Mouse (Mus musculus) megakaryocyte-erythroid progenitor cell, adult 5-6 weeks (primary cell): ENCODE measurements around the gene BC004004. TPM values are rescaled to one million over a fixed set of nuclear protein-coding genes. Genes with fewer than 3 reads are reported as not detected.
"Not testable (repeated sequence)": the region's sequence is repeated elsewhere in the genome, so short reads cannot be mapped to it uniquely, and the experiment has no call there.

Experiments
- ATAC-seq: replicated peaks from 2 replicates; pipeline ENCODE4 v1.8.0; 2016; ENCODE audit warnings: mild to moderate bottlenecking, inconsistent platforms; ENCODE audit not compliant: severe bottlenecking, poor library complexity, low FRiP score, low TSS enrichment
- total RNA-seq, 2 experiments: library from RNA; stranded (forward) in 1 of 2; stranded (reverse) in 1 of 2; fragments of 200-1000, 215-1000 nt in 1 of 2; fragments of >200 nt in 1 of 2; fragmentation: Nextera tagmentation in 1 of 2; gene quantifications; 2 replicates each; pipeline ENCODE4 v1.2.3; 2014 to 2017

BC004004 gene
- total RNA-seq, 2 experiments from 2014 or later: 66.0 to 82.3 TPM

DNA sequence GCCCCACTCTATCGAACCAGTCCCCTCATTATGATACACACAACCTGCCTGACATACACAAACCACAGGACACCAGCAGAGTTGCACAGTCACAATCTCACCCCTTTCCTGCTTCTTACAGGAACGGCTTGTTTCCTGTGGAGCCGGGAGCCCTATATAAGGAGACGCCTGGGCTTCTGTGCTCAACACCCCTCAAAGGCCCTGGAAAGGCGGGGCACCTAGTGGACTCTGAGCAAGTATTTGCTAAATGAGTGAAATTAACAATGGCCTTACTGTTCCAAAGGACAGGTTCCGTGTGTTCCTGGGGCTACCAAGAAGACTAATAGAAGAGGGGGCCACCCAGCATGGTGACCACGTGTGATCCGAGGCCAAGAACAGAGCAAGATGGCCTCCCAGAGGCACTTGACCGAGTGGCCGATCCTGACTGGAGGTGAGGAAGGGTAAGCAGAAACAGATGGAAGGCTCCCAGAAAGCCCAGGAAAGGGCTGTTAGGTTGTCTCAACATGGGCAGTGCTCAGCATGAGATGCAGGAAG is 10.5 kb upstream of the BC004004 start:
- ATAC-seq: no peak

DNA sequence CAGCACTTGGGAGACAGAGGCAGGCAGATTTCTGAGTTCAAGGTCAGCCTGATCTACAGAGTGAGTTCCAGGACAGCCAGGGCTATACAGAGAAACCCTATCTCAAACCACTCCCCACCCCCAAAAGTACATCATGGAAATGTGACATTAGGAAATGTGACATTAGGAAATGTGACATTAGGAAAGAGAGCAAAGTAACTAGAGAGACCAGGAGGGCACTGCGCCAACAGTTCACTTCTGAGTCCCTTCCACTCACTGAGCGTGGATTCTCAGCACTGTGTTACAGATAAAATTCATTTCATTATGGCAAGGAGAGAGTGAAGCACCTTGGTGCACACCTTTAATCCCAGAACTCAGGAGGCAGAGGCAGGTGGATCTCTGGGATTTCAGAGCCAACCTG is 9.7 kb upstream of the BC004004 start:
- ATAC-seq: no peak

DNA sequence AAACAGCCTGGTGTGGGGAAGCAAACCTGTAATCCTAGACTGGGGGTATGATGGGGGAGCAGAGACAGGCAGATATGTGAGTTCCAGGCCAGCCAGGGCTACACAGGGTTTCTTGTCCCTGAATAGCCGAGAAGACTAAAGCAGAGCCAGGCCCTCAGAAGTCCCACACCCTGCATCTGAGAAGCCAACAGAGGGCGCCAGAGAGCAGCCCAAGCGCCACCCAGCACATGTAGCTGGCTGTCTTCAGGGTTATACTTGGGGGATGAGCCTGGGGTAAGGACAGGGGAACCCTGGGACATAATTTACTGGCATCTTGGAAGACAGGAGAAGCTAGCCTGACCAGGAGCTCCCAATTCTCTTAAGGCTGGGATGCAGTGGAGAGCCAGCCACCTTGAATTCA is 9.1 kb upstream of the BC004004 start:
- peak; percentile 62 for ATAC-seq

DNA sequence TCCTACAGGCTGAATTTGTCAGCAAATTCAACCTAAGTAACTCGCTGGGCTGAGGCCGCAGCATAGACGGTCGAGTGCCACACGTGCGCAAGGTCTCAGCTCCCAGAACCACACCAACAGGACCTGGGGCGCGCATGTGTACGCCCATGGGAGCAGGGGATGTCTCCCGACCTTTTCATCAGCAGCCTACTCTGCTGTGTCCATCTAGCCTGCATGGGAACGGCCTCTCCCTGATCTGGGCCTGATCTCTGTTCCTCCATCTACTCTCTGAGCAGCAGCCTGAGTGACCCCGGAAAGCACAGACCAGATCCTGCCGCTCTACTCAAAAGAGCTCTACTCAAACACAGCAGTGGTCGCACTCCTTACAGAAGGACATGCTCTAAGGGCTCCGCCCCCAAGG is 8.1 kb upstream of the BC004004 start:
- no peak for ATAC-seq

DNA sequence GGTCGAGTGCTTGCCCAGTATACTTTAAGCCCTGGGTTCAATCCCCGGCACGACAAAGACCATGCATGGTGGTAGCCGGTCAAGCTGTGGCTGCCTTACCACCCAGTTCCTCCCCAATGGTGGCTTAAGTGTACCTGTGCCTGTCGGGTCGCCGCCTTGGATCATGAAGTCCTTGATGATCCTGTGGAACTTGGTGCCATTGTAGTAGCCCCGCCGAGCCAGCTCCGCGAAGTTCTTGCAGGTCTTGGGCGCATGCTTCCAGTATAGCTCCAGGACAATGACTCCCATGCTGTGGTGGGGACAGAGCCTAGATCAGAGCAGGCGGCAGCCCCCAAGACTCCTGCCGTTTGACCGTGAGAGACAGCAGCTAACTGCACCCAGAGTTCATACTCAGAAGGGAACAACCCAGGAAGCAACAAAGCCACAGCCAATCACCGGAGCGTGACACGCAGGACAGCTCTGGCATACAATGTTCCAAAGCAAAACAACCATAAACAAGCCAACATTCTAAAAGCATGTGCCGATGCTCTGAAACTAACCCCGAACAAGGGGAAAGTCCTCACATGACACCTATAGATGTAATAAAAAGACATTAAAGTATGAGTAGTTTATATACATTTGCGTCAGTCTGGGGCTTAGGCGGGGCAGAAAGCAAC is 6.9 kb upstream of the BC004004 start:
- ATAC-seq: no peak

DNA sequence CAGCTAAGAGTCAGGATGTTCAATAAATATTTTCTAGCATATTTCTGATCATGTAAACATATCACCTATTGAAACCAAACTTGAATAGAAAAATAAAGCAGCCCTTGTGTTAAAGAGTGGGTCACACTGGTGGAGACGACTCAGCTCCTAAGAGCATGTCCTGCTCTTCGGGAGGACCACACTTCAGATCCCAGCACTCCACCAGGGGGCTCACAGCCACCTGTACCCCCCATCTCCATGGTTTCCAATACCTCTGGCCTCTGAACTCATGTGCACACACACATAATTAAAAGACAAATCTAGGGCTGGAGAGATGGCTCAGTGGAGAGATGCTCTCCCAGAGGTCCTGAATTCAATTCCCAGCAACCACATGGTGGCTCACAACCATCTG is 6.3 kb upstream of the BC004004 start:
- no peak for ATAC-seq

DNA sequence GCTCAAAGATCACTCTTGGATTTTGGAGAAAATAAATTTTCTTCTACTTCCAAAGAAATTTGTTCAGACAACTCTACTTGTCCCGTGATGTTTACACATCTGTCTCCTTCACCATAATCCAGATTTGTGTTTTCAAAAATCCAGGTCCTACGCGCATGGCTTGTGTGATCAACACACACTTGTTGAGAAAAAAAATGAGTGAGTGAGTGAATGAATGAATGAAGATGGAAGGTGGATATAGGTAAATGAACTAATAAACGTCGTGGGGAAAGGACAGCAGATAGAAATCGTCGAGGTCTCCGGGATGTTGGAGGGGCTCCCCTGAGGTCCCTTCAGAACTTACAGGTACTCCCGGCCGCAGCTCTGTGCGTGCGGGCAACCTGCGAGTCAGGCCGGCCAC is 5.2 kb upstream of the BC004004 start:
- peak; percentile 2; the same call in 1 of the 2 replicates for ATAC-seq

DNA sequence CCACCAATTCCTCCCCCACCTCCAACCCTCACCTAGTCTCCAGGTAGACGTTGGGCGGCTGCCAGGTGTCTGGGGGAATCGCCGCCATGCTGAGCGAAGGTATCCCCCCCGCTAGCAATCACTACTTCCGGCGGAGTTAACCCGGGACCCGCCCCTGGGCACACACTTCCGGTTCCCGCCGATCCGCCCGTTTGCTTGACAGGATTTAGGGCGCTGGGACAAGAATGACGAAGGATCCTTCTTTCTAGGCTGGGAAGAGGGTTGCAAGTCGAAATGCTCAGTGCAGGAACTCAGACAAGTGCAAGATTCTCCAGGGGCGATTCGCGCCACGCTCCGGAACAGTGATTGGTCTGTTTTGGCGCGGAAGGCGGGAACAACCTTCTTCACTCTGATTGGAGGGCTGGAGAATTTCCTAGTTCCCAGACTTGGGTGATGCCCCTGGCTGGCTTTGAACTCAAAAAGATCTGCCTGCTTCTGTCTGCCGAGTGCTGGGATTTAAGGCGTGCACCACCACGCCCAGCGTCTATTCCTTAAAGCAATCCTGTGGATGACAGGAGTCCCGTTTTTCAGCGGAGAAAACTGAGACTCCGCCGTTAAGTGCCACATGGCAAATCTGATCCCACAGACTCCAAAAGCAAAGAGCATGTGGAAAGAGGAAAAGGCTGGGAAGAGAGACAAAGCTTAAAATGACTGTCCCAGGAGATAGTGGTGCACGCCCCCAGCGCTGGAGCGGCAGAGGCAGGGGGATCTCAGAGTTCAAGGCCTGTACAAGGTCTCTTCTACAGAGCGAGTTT is 4.6 kb upstream of the BC004004 start, which contains the start of gene Ppil1:
Gene Ppil1 (minus strand): TSS at position 347 of the 794 bp plus-strand sequence.
- peak; percentile 64 for ATAC-seq

DNA sequence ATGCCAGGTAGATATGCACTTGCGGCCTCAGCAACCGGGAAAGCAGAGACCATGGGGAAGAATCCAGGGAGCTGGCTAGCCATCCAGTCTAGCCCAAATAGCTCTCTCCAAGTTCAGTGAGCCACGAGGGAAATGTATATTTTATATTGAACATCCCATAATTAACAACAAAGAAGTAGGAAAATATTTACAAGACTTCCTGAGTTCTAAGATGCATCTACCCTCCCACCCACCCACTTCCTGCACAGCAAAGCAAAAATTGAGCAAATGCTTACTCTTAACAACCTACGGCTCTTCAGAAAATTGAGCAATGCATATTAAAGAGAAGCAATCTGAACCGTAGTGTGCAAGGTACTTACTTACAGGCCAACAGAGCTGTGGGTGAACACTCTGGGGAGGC is 3.8 kb upstream of the BC004004 start:
- no peak for ATAC-seq

DNA sequence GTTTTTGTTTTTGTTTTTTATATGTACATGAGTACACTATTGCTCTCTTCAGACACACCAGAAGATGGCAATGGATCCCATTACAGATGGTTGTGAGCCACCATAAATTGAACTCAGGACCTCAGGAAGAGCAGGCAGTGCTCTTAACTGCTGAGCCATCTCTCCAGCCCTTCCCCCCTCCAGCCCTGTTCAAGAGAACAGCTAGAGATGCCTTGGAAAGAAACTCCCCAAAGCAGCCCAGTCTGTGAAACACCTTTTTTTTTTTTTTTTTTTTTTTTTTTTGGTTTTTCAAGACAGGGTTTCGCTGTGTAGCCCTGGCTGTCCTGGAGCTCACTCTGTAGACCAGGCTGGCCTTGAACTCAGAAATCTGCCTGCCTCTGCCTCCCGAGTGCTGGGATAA is 1.5 kb upstream of the BC004004 start:
- not testable (repeated sequence) for ATAC-seq

DNA sequence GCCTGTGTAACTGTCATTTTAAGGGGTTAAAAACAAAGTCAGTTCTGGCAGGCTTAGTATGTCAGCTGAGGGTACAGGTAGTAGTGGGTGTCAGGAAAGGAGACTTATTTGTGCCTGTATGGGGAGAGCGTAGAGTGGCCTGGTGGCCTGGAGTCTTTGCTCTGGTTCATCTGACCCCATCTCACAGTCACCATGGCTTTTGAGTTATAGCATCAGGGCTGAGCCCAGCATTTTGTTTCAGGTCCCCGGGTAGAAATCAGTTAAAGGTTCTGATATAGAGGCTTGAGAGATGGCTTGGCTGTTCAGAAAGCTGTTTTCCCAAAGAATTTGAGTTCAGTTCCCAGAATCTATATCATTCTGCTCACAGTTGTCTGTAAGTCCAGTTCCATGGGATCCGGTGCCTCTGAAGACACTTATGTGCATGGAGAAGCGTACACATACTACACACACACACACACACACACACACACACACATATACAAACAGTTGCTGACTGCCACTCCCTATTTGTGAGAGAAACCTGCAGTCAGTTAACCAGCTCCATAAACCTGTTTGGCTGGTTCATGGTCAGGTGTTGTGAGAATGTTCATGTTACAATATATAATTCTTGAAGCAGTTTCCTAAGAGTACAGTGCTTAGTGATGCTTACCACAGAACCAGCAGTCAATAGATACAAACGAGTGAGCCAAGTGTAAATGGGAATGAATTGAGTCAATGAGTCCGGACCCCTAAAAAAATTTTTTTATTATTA is 482 bp upstream of the BC004004 start:
- ATAC-seq: no peak

DNA sequence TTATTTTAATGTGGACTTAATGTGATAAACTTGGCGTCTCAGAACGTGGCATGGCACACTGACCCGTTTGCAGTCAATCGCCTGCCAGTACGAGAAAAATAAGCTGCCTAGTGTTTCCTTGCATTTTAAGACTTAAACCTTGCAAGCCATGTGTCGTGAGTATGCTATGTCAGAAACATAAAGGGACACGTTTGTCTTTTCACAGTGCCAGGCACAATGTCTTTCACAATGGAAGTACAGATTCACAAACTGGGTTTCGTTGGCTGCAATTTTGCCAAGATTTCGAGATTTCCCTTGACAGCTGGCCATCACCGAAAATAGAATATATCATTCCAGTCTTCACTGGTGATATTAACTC is 740 bp downstream of the BC004004 start:
- ATAC-seq: no peak

DNA sequence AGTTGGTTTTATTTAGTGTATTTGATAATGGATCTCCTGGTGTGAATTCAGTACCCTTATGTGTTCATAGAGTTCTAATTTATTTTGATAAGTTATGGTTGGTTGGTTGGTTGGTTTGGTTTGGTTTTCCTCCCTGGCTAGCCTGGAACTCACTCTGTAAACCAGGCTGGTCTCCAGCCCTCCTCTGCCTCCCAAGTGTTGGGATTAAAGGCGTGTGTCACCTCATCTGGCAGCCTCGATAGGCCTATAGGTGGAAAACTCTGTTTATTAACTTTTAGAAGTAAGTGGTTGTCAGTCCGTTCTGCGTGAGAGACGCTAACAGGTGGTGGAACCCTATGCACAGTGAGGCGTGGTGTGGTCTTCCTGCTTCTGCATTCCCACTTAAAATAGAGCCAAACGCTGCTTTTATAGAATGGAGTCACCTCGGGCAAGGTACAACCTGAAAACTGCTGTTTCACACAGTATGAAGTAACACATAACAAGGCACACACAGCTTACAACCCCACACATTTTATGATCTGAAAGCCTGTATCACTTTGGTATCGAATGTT is 1.6 kb downstream of the BC004004 start:
- no peak for ATAC-seq

DNA sequence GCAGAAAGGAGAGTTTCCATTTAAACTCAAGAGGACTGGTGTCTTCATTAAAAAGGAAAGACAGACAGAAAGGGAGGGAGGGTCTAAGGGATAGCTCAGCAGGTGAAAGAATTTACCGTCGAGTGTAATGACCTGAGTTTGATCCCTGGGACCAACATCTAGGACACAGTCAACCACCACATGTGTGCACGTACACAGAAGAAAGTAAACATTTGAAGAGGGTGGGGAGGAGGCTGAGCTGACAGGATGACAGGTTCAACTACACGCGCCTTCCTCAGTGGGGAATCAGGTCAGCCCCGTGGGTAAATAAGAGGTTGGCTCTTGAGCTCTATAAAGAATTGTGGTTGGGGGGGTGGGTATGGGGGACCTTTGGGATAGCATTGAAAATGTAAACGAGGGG is 4.6 kb downstream of the BC004004 start:
- ATAC-seq: no peak

DNA sequence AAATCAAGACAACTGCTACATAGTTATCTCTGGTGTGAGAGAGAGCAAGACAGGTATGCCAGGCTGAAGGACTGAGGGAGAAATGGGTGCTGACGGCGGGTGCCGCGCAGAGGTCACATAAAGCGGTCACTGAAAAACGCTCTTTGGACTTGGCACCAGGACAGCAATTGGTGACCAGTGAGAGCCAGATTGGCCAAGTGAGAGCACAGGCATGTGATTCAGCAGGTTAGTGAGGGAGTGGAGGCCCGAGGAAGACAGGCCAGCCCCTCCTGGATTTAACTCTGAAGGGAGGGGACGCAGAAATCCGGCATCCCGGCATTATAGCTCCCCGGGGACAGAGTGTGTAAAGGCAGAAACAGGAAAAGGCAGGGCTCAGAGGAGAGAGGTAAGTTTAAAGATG is 5.3 kb downstream of the BC004004 start:
- ATAC-seq: no peak

DNA sequence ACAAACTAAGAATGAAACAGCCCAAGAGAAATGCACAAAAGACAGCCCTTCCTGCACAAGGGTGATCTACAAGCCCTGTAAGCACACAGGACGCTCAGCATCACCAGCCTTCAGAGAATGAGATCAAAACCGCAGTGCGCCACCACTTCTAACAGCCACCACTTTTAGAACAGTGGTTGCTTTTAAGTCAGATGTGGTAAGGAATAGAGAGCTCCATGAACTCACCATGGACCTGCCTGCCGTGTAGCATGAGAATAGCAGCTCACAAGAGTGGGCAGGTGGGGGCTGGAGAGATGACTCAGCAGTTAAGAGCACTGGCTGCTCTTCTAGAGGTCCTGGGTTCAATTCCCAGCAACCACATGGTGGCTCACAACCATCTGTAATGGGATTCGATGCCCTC is 11.8 kb downstream of the BC004004 start:
- no peak for ATAC-seq

DNA sequence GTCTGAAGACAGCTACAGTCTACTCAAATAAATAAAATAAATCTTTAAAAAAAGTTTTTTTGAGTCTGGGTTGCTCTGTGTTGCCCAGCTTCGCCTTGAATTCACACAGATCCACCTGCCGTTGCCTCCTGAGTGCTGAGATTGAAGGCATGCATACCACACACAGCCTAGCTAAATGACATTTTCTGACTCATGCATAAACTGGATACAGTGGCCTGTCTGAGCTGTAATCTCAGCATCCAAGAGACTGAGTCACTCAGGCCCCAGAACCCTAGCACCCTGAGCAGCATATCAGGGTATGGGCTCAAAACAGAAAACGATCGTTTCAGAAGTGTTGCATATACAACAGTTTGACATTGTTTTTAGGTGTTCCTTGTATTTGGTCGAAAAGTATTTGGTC is 13.0 kb downstream of the BC004004 start:
- no peak for ATAC-seq

DNA sequence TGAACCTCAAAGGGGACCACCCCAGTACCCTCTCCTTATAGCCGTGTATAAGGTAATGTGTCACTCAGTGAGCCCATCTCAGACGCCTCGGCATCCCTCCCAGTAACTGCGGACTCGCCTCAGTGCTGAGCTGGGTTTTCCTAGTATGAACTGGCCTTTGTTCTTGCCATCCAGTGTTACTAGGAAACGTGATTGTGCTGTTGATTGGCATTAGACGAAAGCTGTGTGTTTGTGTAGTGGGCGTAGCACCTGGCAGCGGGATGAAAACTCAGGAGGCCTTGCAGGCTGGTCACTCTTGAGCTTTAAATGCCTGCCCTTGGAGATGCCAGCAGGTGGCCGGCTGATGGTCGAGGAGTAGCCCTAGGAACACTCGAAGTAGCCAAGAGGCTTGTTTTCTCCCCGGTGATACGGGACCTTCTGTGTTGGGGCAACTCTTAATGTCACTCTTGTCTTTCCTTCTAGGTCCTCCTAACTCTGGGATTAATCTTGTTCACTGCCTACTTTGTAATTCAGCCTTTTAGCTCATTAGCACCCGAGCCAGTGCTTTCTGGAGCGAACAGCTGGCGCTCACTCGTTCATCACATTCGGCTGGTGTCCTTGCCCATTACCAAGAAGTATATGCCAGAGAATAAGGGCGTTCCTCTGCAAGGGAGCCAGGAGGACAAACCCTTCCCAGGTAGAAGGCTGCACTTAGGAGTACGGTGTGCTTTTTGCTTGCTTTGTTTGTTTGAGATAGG is 13.8 kb downstream of the BC004004 start:
- no peak for ATAC-seq

DNA sequence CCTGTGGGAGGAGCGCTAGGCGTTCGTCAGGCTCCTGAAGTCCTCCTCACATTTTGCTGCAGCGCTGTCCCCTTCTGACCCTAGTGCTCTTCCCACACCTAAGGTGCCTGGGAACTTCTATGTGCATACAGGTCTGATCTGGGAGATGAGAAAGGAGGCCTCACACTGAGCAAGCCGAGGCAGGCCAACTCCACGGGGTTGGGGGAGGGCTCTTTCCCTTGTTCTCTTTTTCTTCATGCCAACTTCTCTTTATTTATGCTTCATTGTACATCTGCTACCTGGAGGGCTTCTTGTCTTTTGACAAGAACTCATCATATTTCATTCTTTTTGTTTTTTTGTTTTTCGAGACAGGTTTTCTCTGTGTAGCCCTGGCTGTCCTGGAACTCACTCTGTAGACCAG is 23.2 kb downstream of the BC004004 start:
- ATAC-seq: no peak
